In genomic region chr7:79363370-79364043, GRCm38 (mm10) we compare ENCODE assay signal across 8 mouse cellular contexts. TPM values are rescaled to one million over a fixed set of nuclear protein-coding genes. Genes with fewer than 3 reads are reported as not detected.
DNase-seq lines count a peak whose midpoint lies in the region; ATAC-seq lines count a peak whose summit lies in the region.

No protein-coding gene starts in this region.

- no peak overlapping the region for H3K4me3 ChIP-seq in kidney, embryonic 14.5 days (ENCODE audit: low read length)

- H3K9me3 ChIP-seq in kidney, embryonic 14.5 days (ENCODE audit: control insufficient read depth, low read length), result no peaks in the 10 kb centered on the region

- peaks cover 16% of the 10 kb centered on the region; the same call in 1 of the 2 replicates for H3K36me3 ChIP-seq in kidney, embryonic 14.5 days (ENCODE audit: control insufficient read depth, insufficient read depth, low read length)

- H3K4me2 ChIP-seq in kidney, embryonic 14.5 days (replicated peaks; ENCODE audit: low read depth, low read length), result no peak overlapping the region

- 0 out of 2 replicates have a peak, but pooled peaks cover 4% of the 10 kb centered on the region for H3K4me1 ChIP-seq in kidney, embryonic 14.5 days (ENCODE audit: control insufficient read depth, insufficient read depth, low read length)

- no peak overlapping the region for H3K27ac ChIP-seq in kidney, embryonic 14.5 days (ENCODE audit: low read depth, low read length)

- 57% methylated on average over 8 of the region's 8 CpGs for WGBS in kidney, embryonic 14.5 days

- no peak for ATAC-seq in kidney, embryonic 14.5 days (ENCODE audit: low FRiP score, low TSS enrichment)
- ATAC-seq in megakaryocyte progenitor cell, adult 5-6 weeks (replicated peaks; ENCODE audit: poor library complexity), result peak; percentile 61

- no peak overlapping the region for H3K9ac ChIP-seq in kidney, embryonic 14.5 days (ENCODE audit: low read depth, low read length)

- H3K27me3 ChIP-seq in kidney, embryonic 14.5 days (ENCODE audit: control insufficient read depth, insufficient read depth, low read length), result no peaks in the 10 kb centered on the region

- DNase-seq in kidney, adult 11 months, result peak; percentile 36
- peak; percentile 48 for DNase-seq in adrenal gland, postnatal 10 days
- DNase-seq in heart, adult 9 months (ENCODE audit: low spot score in 2 of 2), result peak; percentile 54 to 71
- DNase-seq in kidney, postnatal 36 days, result peak; percentile 31 to 56
- DNase-seq in thymus, postnatal 25 days, result peak; percentile 72
- DNase-seq in spleen, adult 18-20 months, result no peak

RNA-seq across cellular contexts. Expression of gene Rlbp1, which starts 23.3 kb away (rescaled TPM):
- 0.37 and 0.70 TPM in 2 replicates for polyA plus RNA-seq in kidney, embryonic 14.5 days (2014; fragmentation: Nextera tagmentation; extraction: Ambion mirVana)
- not detected for total RNA-seq in adrenal gland, postnatal 10 days (2021)
- not detected in 2 replicates for total RNA-seq in megakaryocyte progenitor cell, adult 5-6 weeks (2015)
- not detected in 2 replicates for total RNA-seq in megakaryocyte progenitor cell, adult 5-6 weeks (2017)

RNA-seq across cellular contexts. Expression of gene Fanci, which starts 28.2 kb away (rescaled TPM):
- polyA plus RNA-seq in kidney, embryonic 14.5 days (2014; fragmentation: Nextera tagmentation; extraction: Ambion mirVana), result 7.2 and 13.5 TPM in 2 replicates
- total RNA-seq in adrenal gland, postnatal 10 days (2021), result 1 to 10 TPM; 2.6 to 3.3 TPM
- 11.5 and 11.9 TPM in 2 replicates for total RNA-seq in megakaryocyte progenitor cell, adult 5-6 weeks (2015)
- total RNA-seq in megakaryocyte progenitor cell, adult 5-6 weeks (2017), result 22.8 and 24.8 TPM in 2 replicates

Comparison
In these comparisons a context has a peak if more than half of its experiments do, and no peak if none do; other contexts are left out.
1. DNase-seq: peak in kidney, adult 11 months (single experiment), adrenal gland, postnatal 10 days (single experiment), heart, adult 9 months (2 of 2), kidney, postnatal 36 days (2 of 2) and thymus, postnatal 25 days (single experiment); none in spleen, adult 18-20 months (0 of 2).